Mouse (Mus musculus) adrenal gland, postnatal 36 days (tissue): ENCODE measurements around the gene Lmf2. TPM values are rescaled to one million over a fixed set of nuclear protein-coding genes. Genes with fewer than 3 reads are reported as not detected.

Source experiments
- DNase-seq, 2 experiments: peaks; one replicate each; pipeline ENCODE4 v3.0.0; 2021; ENCODE audit warnings: mixed read lengths in 1 of 2
- microRNA-seq: library from miRNA; unstranded; fragments of <30 nt; microRNA quantifications from one replicate; pipeline ENCODE4 v1.2.0, GENCODE M21; 2021
- total RNA-seq, 2 experiments: library from RNA; stranded (reverse); gene quantifications; 2 replicates each; pipeline ENCODE4 v1.2.3; 2021

The Lmf2 gene
- total RNA-seq, 2 experiments from 2014 or later: 36.8 to 38.2 TPM

GRCm38 (mm10) chr15:89316146-89316545 is 39.3 kb downstream of the Lmf2 start:
- DNase-seq: peak; percentile 28 to 32

DNA sequence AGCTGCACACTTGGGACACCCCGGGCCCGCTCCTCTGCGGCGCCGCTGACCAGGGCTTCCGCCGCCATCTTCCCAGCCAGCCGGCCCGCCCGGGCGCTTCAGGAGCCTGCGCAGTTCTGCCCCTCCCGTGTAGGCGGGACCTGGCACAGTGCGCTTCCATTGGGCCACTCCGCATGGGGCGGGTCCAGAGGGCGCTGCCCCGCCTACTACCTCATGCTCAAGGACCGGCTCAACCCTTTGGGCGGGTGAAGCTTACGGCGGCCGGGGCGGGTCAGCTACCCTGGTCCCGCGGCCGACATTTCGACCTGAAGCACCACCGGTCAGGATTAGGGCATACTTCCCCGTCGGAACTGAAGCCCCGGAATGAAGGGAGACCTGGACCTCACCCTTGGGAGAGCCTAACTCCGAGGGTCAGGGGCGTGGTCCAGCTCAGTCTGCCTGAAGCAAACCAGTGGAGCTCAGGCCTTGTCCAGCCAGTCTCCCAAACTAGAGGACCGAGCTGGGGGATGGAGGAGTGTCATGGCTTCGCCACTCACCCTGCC is 40.2 kb downstream of the Lmf2 start, which contains the start of gene Sbf1:
Gene Sbf1 (minus strand): TSS at position 122 of the 542 bp plus-strand sequence.
- peak; percentile 99 to 100 for DNase-seq

GRCm38 (mm10) chr15:89314511-89315189 is 40.8 kb downstream of the Lmf2 start:
- DNase-seq: peak; percentile 21 to 31

GRCm38 (mm10) chr15:89314107-89314506 is 41.4 kb downstream of the Lmf2 start:
- no peak for DNase-seq

- DNase-seq: no peak
Measured at GRCm38 (mm10) chr15:89313359-89313758, 42.1 kb downstream of the Lmf2 start.

GRCm38 (mm10) chr15:89309962-89310498 is 45.4 kb downstream of the Lmf2 start:
- DNase-seq: no peak

- no peak for DNase-seq
Measured at GRCm38 (mm10) chr15:89308406-89309139, 46.9 kb downstream of the Lmf2 start.

DNA sequence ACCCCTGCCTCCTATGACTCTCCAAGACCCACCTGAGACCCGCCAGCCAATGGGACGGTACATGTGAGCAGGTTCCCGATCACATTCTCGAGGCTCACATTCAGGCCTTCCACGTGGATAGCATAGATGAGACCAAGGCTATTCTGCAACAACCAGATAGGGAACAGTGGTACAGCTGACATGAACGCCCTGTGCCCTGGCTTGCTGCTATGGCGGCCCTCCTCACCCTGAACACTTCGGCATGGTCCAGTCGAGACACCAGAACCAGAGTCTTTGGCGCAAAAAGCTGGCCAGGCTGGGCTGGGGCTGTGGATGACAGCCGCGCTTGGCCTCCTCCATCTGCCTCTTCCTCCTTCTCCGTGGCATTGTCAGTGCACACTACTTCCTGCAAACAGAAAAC is 48.0 kb downstream of the Lmf2 start:
- DNase-seq: no peak

GRCm38 (mm10) chr15:89305966-89306365 is 49.5 kb downstream of the Lmf2 start:
- DNase-seq: no peak

Small RNAs within 50 kb of the gene (microRNA-seq; reads per million reads assigned to microRNA genes)
- not detected for gene Mir6959

Other genes starting within 250 kb of the Lmf2 start
- 10 to 100 TPM; 13.4 to 16.4 TPM for gene Tubgcp6, start 232.5 kb downstream of the Lmf2 start, total RNA-seq
- gene Hdac10, start 227.0 kb downstream of the Lmf2 start, total RNA-seq: 10 to 100 TPM in 1 of 2 experiments, 1 to 10 TPM in 1; 9.9 to 14.3 TPM
- gene Mapk12, start 215.0 kb downstream of the Lmf2 start, total RNA-seq: 10 to 100 TPM in 1 of 2 experiments, 1 to 10 TPM in 1; 8.8 to 10.6 TPM
- gene Mapk11, start 206.0 kb downstream of the Lmf2 start, total RNA-seq: 1 to 10 TPM; 2.5 to 3.7 TPM
- 100 to 1,000 TPM; 110 to 130 TPM for gene Plxnb2, start 174.9 kb downstream of the Lmf2 start, total RNA-seq
- 1 to 10 TPM; 4.9 to 5.2 TPM for gene Dennd6b, start 159.2 kb downstream of the Lmf2 start, total RNA-seq
- 10 to 100 TPM; 39.6 to 49.0 TPM for gene Ppp6r2, start 144.1 kb downstream of the Lmf2 start, total RNA-seq
- 10 to 100 TPM; 76.7 to 88.9 TPM for gene Sbf1, start 40.3 kb downstream of the Lmf2 start, total RNA-seq
- not detected for gene Adm2, start 32.9 kb downstream of the Lmf2 start, total RNA-seq
- not detected for gene Miox, start 21.3 kb downstream of the Lmf2 start, total RNA-seq
- gene Ncaph2, start 60 bp upstream of the Lmf2 start, total RNA-seq: 10 to 100 TPM; 83.1 to 87.5 TPM
- 10 to 100 TPM; 29.7 to 32.4 TPM for gene Sco2, start 18.2 kb upstream of the Lmf2 start, total RNA-seq
- under 1 TPM; 0.33 to 0.56 TPM for gene Tymp, start 21.4 kb upstream of the Lmf2 start, total RNA-seq
- not detected for gene Odf3b, start 23.6 kb upstream of the Lmf2 start, total RNA-seq
- not detected for gene Klhdc7b, start 29.3 kb upstream of the Lmf2 start, total RNA-seq
- gene Syce3, start 54.8 kb upstream of the Lmf2 start, total RNA-seq: not detected
- 100 to 1,000 TPM in 1 of 2 experiments, 10 to 100 TPM in 1; 84.6 to 143 TPM for gene Cpt1b, start 70.2 kb upstream of the Lmf2 start, total RNA-seq
- gene C730034F03Rik, start 73.9 kb upstream of the Lmf2 start, total RNA-seq: 1 to 10 TPM; 1.3 to 1.4 TPM
- gene Gm44502, start 74.0 kb upstream of the Lmf2 start, total RNA-seq: 1 to 10 TPM in 1 of 2 experiments, not detected in 1; 1.4 TPM
- 10 to 100 TPM; 57.8 to 63.2 TPM for gene Chkb, start 74.2 kb upstream of the Lmf2 start, total RNA-seq
- 1 to 10 TPM; 6.6 to 8.5 TPM for gene Mapk8ip2, start 98.3 kb upstream of the Lmf2 start, total RNA-seq
- gene Arsa, start 121.8 kb upstream of the Lmf2 start, total RNA-seq: 10 to 100 TPM; 20.7 to 22.4 TPM
- 10 to 100 TPM; 30.7 to 51.0 TPM for gene Shank3, start 144.0 kb upstream of the Lmf2 start, total RNA-seq
- gene Acr, start 212.7 kb upstream of the Lmf2 start, total RNA-seq: not detected
- gene Rabl2, start 236.3 kb upstream of the Lmf2 start, total RNA-seq: 10 to 100 TPM in 1 of 2 experiments, 1 to 10 TPM in 1; 8.4 to 10.9 TPM